ENCODE assay signal across 11 mouse cellular contexts in the genomic region with DNA sequence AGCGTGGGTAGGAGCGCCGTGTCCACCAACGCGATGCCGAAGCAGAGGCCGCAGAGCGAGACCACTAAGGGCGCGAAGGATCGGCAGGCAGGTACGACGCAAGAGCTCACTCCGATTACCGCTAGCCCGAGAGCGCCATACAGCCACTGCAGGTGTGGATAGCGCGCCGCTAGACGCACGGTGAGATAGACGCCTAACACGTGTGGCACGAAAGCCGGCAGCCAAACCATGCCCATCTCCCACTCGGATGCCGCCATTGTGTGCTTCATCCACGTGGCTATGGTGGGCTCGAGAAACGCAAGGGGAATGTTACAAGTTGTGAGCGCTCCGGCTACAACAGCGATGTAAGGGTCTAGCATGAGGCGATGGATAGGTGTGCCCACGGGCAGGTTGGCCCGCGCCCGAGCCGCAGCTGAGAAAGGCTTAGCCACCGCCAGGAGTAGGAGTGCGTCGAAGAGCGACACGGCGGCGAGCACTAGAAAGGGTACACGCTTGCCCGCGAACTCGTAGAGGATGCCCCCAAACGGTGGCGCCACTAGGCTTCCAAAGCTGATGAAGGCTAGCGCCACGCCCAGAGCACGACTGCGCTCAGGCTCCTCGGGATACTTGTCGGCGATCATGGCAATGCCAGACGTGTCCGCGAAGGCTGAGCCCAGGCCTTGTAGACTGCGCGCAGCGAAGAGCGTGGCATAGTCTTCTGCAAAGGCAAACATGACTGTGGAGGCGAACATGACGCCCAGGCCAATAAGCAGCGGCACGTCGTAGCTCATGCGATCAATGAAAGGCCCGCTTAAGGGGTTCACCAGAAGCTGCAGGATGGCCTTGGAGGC. TPM values are rescaled to one million over a fixed set of nuclear protein-coding genes. Genes with fewer than 3 reads are reported as not detected.
DNase-seq lines count a peak whose midpoint lies in the region; ATAC-seq and TF ChIP-seq lines count a peak whose summit lies in the region.
"Had no signal": no experiment of that assay in that cellular context is flagged by ENCODE, and none has a peak within 500 bp of the region (broad histone marks: within the 10 kb centered on the region; RNA-seq: fewer than 3 reads in every experiment).

No protein-coding gene starts in this region.

- TF ChIP-seq CTCF in lung, adult 2 months (IDR thresholded peaks at IDR 0.05; ENCODE audit: insufficient read depth, low read length): no peak

- no peaks in the 10 kb centered on the region for H3K9me3 ChIP-seq in forebrain, embryonic 13.5 days (replicated peaks)
- no peaks in the 10 kb centered on the region for H3K9me3 ChIP-seq in limb, embryonic 15.5 days

- no peaks in the 10 kb centered on the region for H3K36me3 ChIP-seq in forebrain, embryonic 13.5 days (ENCODE audit: poor library complexity, severe bottlenecking)
- H3K36me3 ChIP-seq in limb, embryonic 15.5 days: no peaks in the 10 kb centered on the region

- H3K27me3 ChIP-seq in forebrain, embryonic 13.5 days: peaks cover 98% of the 10 kb centered on the region
- H3K27me3 ChIP-seq in limb, embryonic 15.5 days: peaks cover 98% of the 10 kb centered on the region

- peak overlapping the region; percentile 75 for H3K4me2 ChIP-seq in forebrain, embryonic 13.5 days
- H3K4me2 ChIP-seq in limb, embryonic 15.5 days: peak overlapping the region; percentile 73; the same call in 1 of the 2 replicates

- DNase-seq in thymus, postnatal 0 days (ENCODE audit: low spot score): peak; percentile 2
- no peak for DNase-seq in thymus, postnatal 14 days
- no peak for DNase-seq in urinary bladder, adult 2 months (ENCODE audit: low spot score)
- DNase-seq in lung, adult 2 months: no peak
- no peak for DNase-seq in layer of hippocampus, adult 8-10 months (ENCODE audit: low spot score in 2 of 2)
- DNase-seq in kidney, adult 8-10 months: no peak
- DNase-seq: cerebellum, adult 11 months; kidney, postnatal 14 days had no signal

- 3% methylated on average over 74 of the region's 74 CpGs for WGBS in forebrain, embryonic 13.5 days
- 3% methylated on average over 74 of the region's 74 CpGs for WGBS in limb, embryonic 15.5 days
- 5% methylated on average over 74 of the region's 74 CpGs for whole genome bisulfite sequencing in lung, adult 2 months

- no peak overlapping the region for H3K27ac ChIP-seq in forebrain, embryonic 13.5 days
- H3K27ac ChIP-seq in limb, embryonic 15.5 days: no peak overlapping the region

- H3K9ac ChIP-seq in forebrain, embryonic 13.5 days: no peak overlapping the region
- no peak overlapping the region for H3K9ac ChIP-seq in limb, embryonic 15.5 days

- peak overlapping the region; percentile 44 for H3K4me3 ChIP-seq in forebrain, embryonic 13.5 days
- H3K4me3 ChIP-seq in limb, embryonic 15.5 days: peak overlapping the region; percentile 36; the same call in 1 of the 2 replicates
- no peak overlapping the region for H3K4me3 ChIP-seq in lung, adult 2 months (replicated peaks; ENCODE audit: extremely low read depth, low read depth, low read length)

- no peak for TF ChIP-seq POLR2A in lung, adult 2 months (IDR thresholded peaks at IDR 0.05; ENCODE audit: borderline replicate concordance, extremely low read depth, low read depth, low read length)

- H3K4me1 ChIP-seq in forebrain, embryonic 13.5 days: peaks cover 28% of the 10 kb centered on the region
- H3K4me1 ChIP-seq in limb, embryonic 15.5 days: peaks cover 33% of the 10 kb centered on the region
- H3K4me1 ChIP-seq in lung, adult 2 months (ENCODE audit: control insufficient read depth, insufficient read depth, low read length): no peaks in the 10 kb centered on the region

- ATAC-seq in forebrain, embryonic 13.5 days: no peak
- no peak for ATAC-seq in limb, embryonic 15.5 days (ENCODE audit: insufficient number of reproducible peaks, low FRiP score, low TSS enrichment, low read depth)

RNA-seq across cellular contexts. Expression of gene Slc18a3, which starts 1.2 kb away (rescaled TPM):
- 0.05 TPM in 1 of 2 replicates, not detected in the other for polyA plus RNA-seq in thymus, postnatal 0 days (2015; fragmentation: Nextera tagmentation; extraction: Ambion mirVana)
- polyA plus RNA-seq in forebrain, embryonic 13.5 days (2015; fragmentation: Nextera tagmentation; extraction: Ambion mirVana): 0.33 and 0.35 TPM in 2 replicates
- polyA plus RNA-seq in limb, embryonic 15.5 days (2015; fragmentation: Nextera tagmentation; extraction: Ambion mirVana): 0.14 TPM in 1 of 2 replicates, not detected in the other
- 0.14 and 0.29 TPM in 2 replicates for polyA plus RNA-seq in urinary bladder, adult 2 months (2012; rRNA removed)
- polyA plus RNA-seq in lung, adult 2 months (2012; rRNA removed): 0.06 and 0.07 TPM in 2 replicates
- total RNA-seq in layer of hippocampus, adult 8-10 months (2022): not detected
- total RNA-seq: gastrocnemius, adult 8-10 months had no signal

RNA-seq across cellular contexts. Expression of gene Chat, which starts 2.4 kb away (rescaled TPM):
- polyA plus RNA-seq in thymus, postnatal 0 days (2015; fragmentation: Nextera tagmentation; extraction: Ambion mirVana): 0.05 TPM in 1 of 2 replicates, not detected in the other
- 0.15 TPM in 1 of 2 replicates, not detected in the other for polyA plus RNA-seq in forebrain, embryonic 13.5 days (2015; fragmentation: Nextera tagmentation; extraction: Ambion mirVana)
- not detected in 2 replicates for polyA plus RNA-seq in limb, embryonic 15.5 days (2015; fragmentation: Nextera tagmentation; extraction: Ambion mirVana)
- polyA plus RNA-seq in urinary bladder, adult 2 months (2012; rRNA removed): 0.07 and 0.08 TPM in 2 replicates
- 0.26 TPM in 1 of 2 replicates, not detected in the other for polyA plus RNA-seq in lung, adult 2 months (2012; rRNA removed)
- not detected for total RNA-seq in layer of hippocampus, adult 8-10 months (2022)
- total RNA-seq: gastrocnemius, adult 8-10 months had no signal

RNA-seq across cellular contexts. Expression of gene Ercc6, which starts 49.9 kb away (rescaled TPM):
- 14.9 and 15.9 TPM in 2 replicates for polyA plus RNA-seq in thymus, postnatal 0 days (2015; fragmentation: Nextera tagmentation; extraction: Ambion mirVana)
- polyA plus RNA-seq in forebrain, embryonic 13.5 days (2015; fragmentation: Nextera tagmentation; extraction: Ambion mirVana): 25.2 and 28.4 TPM in 2 replicates
- 19.0 and 20.1 TPM in 2 replicates for polyA plus RNA-seq in limb, embryonic 15.5 days (2015; fragmentation: Nextera tagmentation; extraction: Ambion mirVana)
- polyA plus RNA-seq in urinary bladder, adult 2 months (2012; rRNA removed): 7.1 and 7.2 TPM in 2 replicates
- 3.2 and 4.8 TPM in 2 replicates for polyA plus RNA-seq in lung, adult 2 months (2012; rRNA removed)
- 10 to 100 TPM; 23.4 to 28.6 (median 24.3) TPM for total RNA-seq in layer of hippocampus, adult 8-10 months (2022)
